Mouse (Mus musculus): ENCODE measurements at regions not wholly inside any gene's neighbourhood (a gene's known extent, or its start where the extent isn't known, plus 50 kb on each side); places are given as distances from the start of the nearest gene placed in this dataset.
A peak's percentile ranks its signal among the peaks of the same experiment; 100 is the strongest.
"Not testable (repeated sequence)": the region's sequence is repeated elsewhere in the genome, so short reads cannot be mapped to it uniquely, and the experiment has no call there.

DNA sequence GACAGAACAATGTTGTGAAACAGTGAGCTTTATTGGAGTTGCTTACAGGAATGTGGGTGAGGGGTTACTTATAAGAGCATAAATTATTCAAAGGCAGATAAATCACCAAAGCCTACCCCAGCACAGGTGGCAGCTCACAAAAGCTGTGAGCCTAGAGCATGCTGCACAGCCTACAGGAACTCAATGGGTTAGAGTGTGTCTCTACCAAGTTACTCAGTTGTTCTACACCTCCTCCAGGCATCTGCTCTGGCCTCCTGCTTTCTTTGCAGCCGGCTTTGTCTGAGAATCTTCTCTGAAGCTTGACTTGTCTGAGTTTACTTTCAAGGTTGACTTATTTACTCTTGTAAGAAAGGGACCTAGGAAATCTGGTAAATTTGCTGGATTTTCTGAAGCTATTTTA is 336.5 kb downstream of the Fscb start:
- no peak for DNase-seq
- intact Hi-C loops (cut with DNase I): no loop called here

DNA sequence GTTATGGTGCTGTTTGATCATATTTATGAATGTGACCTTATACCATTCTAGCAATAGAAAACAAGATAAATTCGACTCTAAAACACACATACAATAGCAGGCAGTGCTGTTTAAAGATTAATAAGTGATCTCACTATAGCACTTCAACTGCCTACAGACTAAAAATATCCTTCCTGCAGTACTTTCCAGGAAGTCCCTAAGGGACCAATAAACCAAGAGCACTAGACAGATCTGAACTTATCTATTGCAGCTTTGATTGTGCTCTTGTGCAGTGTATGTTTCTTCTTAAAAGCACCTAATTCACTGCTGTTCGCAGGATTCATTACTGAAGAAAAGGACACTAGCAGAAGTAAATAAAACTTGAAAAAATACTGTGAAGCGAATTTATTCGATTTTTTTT is 358.1 kb downstream of the Fscb start:
- intact Hi-C loops (cut with DNase I): no loop called here
- no peak for DNase-seq

DNA sequence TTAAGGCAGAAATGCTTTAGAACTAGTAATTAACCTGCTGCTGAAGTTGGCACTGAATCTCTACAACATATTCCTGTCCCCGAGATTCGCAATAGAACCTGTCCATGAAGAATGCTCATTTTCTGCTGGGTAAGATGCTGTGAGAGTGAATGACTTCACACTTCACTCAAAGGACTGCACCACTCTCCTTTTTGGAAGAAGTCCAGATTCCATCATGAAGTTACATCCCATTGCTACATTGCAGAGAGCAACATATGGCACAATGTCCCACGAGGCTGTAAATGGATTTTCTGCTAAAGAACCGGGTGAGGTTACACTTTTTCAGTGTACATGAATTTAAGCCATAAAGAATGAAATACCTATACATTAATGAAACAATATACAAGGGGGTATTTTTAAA is 360.0 kb downstream of the Fscb start:
- DNase-seq: no peak
- intact Hi-C loops (cut with DNase I): no loop called here

DNA sequence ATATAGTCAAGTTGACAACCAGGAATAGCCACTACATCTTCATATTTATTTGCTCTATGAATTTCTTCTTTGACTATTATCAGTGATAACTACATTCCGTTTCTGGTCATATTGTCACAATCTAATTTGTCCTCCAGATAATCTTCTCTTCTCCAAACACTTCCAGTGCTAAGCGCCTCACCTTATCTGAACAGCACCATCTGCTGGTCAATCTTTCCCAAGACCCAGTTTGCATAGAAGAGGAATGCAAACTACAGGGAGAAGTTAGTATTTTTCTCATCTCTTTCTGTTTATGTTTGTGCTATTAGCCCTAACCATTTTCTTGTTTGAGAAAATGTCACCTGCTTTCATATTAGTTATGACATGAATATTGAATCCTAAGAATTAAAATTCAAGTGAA is 370.3 kb downstream of the Fscb start:
- intact Hi-C loops (cut with DNase I): no loop called here
- DNase-seq: peak; percentile 3 to 29

DNA sequence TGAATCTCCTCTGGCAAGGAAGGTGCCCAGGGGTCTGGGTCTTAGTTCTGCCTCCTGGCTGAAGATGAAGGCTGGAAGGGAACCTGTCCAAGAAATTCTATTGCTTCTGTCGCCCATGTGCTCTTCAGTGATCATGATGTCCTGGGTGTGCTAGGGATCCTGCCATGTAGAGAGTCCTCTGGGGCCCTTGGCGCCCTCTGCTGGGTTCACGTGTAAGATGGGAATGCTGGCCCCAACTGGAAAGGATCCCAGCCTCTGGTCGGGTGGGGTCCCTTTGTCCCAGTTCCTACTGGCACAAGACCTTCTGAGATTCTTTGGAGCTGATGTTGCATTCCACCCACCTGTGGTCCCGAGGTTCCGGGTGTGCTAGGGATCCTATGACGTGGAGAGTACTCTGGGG is 397.7 kb downstream of the Fscb start:
- intact Hi-C loops (cut with DNase I): no loop called here
- no peak for DNase-seq

DNA sequence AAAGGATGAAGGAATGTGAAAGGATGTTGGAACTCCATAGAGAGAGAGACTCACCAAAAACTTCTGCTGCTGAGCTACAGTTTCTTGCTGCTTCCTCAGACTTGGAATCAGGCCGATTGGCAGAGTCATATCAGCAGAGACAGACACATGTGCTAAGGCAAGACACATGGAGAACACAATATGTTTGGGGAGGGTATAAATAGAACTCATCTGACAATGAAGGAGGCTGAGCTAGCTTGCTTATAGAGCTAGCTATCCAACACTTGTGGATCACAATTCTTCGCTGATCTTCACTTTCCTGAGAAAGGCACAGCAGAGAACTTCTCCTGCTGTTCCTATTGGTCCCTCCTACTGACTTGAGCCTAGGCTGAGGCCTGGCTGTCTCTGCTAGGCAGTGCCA is 429.0 kb downstream of the Fscb start:
- DNase-seq: peak in 1 of 2 experiments; percentile 4
- intact Hi-C loops (cut with DNase I): no loop called here

DNA sequence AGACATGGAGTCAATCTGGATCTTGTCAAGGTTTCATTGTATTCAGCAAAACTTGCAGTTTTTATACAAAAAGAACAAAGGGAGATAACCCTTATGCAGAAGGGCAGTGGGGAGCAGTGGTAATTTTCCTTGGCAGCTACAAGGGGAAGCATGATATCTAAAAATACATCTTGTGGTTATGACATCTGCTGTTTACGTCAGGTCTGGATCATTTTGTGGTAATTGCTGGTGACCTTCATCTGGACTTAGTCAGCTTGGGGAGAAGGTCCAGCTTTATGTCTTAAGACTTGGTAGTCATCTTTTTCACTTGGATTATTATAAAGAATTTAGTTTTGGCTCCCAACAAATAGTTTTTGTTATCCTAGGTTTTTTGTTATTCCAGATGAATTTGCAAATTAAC is 465.9 kb downstream of the Fscb start:
- intact Hi-C loops (cut with DNase I); DNase-seq: not testable (repeated sequence)

Measured in heart, postnatal 10 days (tissue).